Mouse (Mus musculus) midbrain, embryonic 10.5 days (tissue): ENCODE measurements around the gene Prkce. TPM values are rescaled to one million over a fixed set of nuclear protein-coding genes. Genes with fewer than 3 reads are reported as not detected.

Experiments used
- DNase-seq: peaks from one replicate; pipeline ENCODE4 v3.0.0-alpha.2; 2017; ENCODE audit warnings: low spot score
- H3K27ac ChIP-seq: fragments of 300-500 bp; sonication (generic); replicated peaks from 2 replicates; pipeline ENCODE4 v1.5.1; 2016; ENCODE audit warnings: mild to moderate bottlenecking
- H3K27me3 ChIP-seq: fragments of 300-500 bp; sonication (generic); 2 replicates; pipeline ENCODE4 v1.6.1; 2016; ENCODE audit warnings: low read depth, mild to moderate bottlenecking; ENCODE audit not compliant: poor library complexity, severe bottlenecking
- H3K36me3 ChIP-seq: fragments of 300-500 bp; sonication (generic); 2 replicates; pipeline ENCODE4 v1.6.1; 2016; ENCODE audit warnings: mild to moderate bottlenecking, moderate library complexity
- H3K4me1 ChIP-seq: fragments of 300-500 bp; sonication (generic); 2 replicates; pipeline ENCODE4 v1.6.1; 2016
- H3K4me3 ChIP-seq: fragments of 300-500 bp; sonication (generic); 2 replicates; pipeline ENCODE4 v1.5.1; 2016; ENCODE audit warnings: mild to moderate bottlenecking, moderate library complexity
- H3K9me3 ChIP-seq: fragments of 300-500 bp; sonication (generic); replicated peaks from 2 replicates; pipeline ENCODE4 v1.6.1; 2016; ENCODE audit warnings: mild to moderate bottlenecking
- WGBS: fragments of 180-500 bp; shearing (Covaris S2); methylation state at CpG from one replicate; pipeline ENCODE4 v1.1.7; 2016; 5-methylcytosine and 5-hydroxymethylcytosine counted together
- polyA plus RNA-seq: library from polyadenylated mRNA; unstranded; fragments of >200 nt; fragmentation: Nextera tagmentation; extraction: Ambion mirVana; gene quantifications from 2 replicates; pipeline ENCODE4 v1.2.1, GENCODE M21; 2016

Gene Prkce
- polyA plus RNA-seq: 2.9 and 3.1 TPM in 2 replicates

DNA sequence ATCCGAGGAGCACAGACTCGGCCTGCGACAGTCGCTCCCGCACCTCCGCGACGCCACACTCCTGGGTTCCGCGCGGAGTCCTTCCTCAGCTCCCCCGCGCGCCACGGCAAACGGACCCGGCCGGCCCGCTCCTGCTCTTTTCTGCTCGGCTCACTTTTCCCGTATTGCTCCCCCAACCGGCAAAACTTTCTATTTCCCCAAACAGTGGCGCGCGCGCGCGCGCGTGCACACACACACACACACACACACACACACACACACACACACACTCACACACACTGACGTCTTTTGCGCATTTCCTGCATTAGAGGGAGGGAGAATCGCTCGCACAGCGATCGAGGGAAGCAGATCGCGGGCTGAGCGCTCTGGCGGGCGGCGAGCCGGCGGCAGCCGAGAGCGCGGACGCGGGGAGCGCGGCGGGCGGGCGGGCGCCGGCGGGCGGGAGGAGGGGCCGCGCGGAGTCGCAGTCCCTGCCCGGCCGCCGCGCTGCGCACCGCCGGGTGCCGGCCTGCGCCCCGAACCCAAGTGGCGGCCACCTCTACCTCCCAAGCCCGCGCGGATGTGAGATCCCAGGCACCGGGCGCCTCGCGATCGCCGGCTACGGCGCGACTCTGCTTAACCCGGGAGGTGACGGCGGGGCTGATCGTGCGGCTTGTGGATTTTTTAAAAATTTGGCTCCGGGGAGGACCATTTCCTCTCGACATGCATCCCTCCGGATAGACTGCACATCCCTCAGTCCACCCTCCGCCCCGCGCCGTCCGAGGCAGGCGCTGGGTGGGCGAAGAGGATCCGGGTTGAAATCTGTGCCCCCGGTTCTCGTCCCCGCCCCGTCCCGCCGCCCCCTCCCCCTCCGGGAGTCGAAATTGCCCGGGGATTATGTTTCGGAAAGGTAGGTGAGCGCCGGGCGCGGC lies at the start of gene Prkce:
Gene Prkce, plus strand, starts transcription at position 466 of the 911 bp plus-strand sequence.
- DNase-seq: peak; percentile 89
- Histone ChIP-seq H3K4me1 (peaks cover 44% of the 10 kb centered on the region), H3K36me3 (no peaks in the 10 kb centered on the region), H3K27me3 (peaks cover 54% of the 10 kb centered on the region), H3K27ac (peak within 1 kb of the TSS; percentile 92), H3K4me3 (peak within 1 kb of the TSS; percentile 73), H3K9me3 (no peaks in the 10 kb centered on the region)
- under 1% methylated on average over 113 of the region's 115 CpGs for WGBS

DNA sequence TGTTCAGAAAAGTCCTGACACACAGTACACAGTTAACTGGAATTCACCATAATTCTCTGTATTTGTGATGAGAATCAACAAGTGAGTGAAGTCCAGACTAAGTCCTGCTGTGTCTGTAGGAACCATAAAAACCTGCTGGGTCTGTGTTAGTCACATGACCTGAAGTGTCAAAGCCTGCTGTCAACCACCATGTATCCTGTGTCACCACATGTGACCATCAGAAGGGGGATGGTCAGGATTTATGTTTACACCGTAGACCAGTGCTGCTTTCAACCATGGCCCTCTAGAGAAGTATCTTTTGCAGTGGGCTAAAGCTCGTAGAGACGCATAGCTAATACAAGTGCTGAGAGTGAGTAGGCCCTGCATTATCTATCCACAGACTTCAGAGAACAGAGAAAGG lies 44.4 kb upstream of the Prkce start:
- H3K4me1 ChIP-seq: no peaks in the 10 kb centered on the region
- H3K27ac ChIP-seq: no peak overlapping the region
- H3K27me3 ChIP-seq: no peaks in the 10 kb centered on the region
- H3K36me3 ChIP-seq: peaks cover 75% of the 10 kb centered on the region
- H3K9me3 ChIP-seq: no peaks in the 10 kb centered on the region
- WGBS: 98% methylated on average over 3 of the region's 3 CpGs
- DNase-seq: no peak
- H3K4me3 ChIP-seq: no peak overlapping the region

DNA sequence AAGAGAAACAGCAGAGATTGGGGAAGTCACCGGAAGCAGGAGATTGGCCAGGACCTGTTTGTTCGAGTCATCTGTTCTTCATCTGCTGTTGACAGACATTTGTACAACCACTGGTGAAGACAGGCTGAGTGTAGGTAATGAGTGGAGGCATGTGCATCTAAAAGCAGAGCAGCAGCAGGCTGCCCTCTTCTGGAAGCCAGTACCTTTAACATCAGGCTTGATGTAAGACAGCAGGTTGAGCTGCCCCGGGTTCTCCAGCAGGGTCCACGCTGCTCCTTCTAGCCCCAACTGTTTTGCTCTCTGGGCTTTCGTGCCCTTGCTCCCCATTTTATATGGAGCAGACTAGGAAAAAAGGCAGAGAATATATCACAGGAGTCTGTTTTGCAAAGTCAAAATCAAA lies 41.7 kb upstream of the Prkce start:
- Histone ChIP-seq H3K27ac (no peak overlapping the region), H3K27me3 (no peaks in the 10 kb centered on the region), H3K4me1 (no peaks in the 10 kb centered on the region), H3K36me3 (peaks cover 87% of the 10 kb centered on the region), H3K4me3 (no peak overlapping the region), H3K9me3 (no peaks in the 10 kb centered on the region)
- WGBS: 91% methylated on average over 5 of the region's 5 CpGs
- DNase-seq: no peak

DNA sequence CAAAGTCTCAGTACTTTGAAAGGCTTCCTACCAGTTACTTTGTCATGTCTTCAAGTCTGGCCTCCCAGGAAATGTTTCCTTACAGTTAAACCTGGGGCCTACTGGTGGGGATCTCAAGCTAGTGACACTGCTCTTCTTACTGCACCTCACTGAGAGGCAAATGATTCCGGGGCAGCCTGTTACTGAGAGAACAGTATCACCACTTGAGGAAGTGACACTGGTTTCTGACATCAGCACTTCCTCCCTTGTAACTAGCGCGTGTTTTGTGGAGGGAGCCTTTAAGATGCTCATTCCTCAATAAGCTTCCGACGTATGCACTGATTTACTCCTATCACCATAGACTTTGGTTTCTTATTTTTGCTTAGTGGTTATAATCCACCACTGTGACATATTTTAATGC lies 39.4 kb upstream of the Prkce start:
- no peak overlapping the region for H3K27ac ChIP-seq
- H3K4me1 ChIP-seq: no peaks in the 10 kb centered on the region
- DNase-seq: no peak
- 90% methylated on average over 5 of the region's 5 CpGs for WGBS
- H3K36me3 ChIP-seq: peaks cover 89% of the 10 kb centered on the region
- H3K27me3 ChIP-seq: no peaks in the 10 kb centered on the region
- no peak overlapping the region for H3K4me3 ChIP-seq
- no peaks in the 10 kb centered on the region for H3K9me3 ChIP-seq

DNA sequence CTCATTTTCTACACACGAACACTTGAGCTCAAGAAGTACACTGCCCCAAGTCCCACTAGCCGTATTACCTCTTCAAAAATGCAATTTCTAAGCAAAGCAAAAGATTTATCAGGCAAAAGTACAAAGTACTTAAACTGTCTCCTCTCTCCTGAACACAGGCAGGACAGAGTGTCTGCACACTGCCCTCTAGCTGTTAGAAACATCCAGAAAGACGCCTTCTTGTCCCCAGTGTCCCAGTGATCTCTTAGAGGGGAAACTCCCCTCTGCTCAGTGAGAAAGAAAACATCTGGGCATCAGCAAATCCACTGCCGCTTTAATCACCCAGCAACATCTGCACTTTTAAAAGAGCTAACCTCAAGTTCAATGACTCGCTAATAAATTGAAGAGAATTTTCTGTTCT lies 35.1 kb upstream of the Prkce start:
- Histone ChIP-seq H3K36me3 (peaks cover 92% of the 10 kb centered on the region), H3K9me3 (no peaks in the 10 kb centered on the region), H3K27me3 (no peaks in the 10 kb centered on the region), H3K4me1 (no peaks in the 10 kb centered on the region), H3K4me3 (no peak overlapping the region), H3K27ac (no peak overlapping the region)
- DNase-seq: no peak
- WGBS: 88% methylated on average over 5 of the region's 5 CpGs

DNA sequence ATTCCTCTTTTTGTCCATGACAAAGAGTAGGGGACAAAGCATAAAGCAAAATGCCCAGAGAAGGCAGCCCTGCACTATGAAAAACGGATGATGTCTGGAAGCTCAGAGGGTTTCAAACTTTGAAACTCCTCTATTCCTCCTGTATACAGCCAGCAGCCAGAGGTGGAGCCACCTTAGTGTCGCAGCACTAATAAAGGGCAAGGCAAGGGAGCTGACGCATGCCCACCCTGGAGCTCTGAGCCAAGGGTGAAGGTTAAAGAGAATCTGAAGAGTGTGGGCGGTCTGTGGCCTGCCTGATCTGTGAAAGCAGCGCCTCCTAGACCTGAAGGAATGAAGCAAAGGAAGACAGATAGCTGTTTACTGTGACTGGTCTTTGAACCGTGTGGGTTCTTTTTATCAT lies 33.1 kb upstream of the Prkce start:
- peaks cover 93% of the 10 kb centered on the region for H3K36me3 ChIP-seq
- no peak overlapping the region for H3K4me3 ChIP-seq
- no peaks in the 10 kb centered on the region for H3K27me3 ChIP-seq
- no peak for DNase-seq
- no peak overlapping the region for H3K27ac ChIP-seq
- 89% methylated on average over 6 of the region's 6 CpGs for WGBS
- no peaks in the 10 kb centered on the region for H3K9me3 ChIP-seq
- H3K4me1 ChIP-seq: no peaks in the 10 kb centered on the region

DNA sequence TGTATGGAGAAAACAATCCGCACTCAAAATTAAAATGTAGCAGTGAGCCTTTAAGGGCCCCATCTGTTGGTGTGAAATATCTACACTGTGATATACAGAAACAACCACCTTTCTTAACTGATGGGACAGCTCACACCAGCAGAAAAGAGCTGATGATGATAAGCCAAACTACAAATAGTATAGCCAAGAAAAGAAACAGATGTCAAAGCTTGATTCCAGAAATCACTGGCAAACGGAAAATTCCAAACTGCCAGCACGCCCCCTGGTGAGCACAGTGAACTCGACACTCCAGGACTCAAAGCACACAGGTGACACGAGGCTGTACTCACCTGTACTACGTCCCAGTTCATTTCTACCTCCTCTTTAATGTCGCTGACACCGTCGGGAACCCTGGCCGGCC lies 31.8 kb upstream of the Prkce start:
- no peak for DNase-seq
- Histone ChIP-seq H3K27ac (no peak overlapping the region), H3K4me3 (no peak overlapping the region), H3K9me3 (no peaks in the 10 kb centered on the region), H3K36me3 (peaks cover 84% of the 10 kb centered on the region), H3K27me3 (no peaks in the 10 kb centered on the region), H3K4me1 (no peaks in the 10 kb centered on the region)
- WGBS: 85% methylated on average over 10 of the region's 10 CpGs

DNA sequence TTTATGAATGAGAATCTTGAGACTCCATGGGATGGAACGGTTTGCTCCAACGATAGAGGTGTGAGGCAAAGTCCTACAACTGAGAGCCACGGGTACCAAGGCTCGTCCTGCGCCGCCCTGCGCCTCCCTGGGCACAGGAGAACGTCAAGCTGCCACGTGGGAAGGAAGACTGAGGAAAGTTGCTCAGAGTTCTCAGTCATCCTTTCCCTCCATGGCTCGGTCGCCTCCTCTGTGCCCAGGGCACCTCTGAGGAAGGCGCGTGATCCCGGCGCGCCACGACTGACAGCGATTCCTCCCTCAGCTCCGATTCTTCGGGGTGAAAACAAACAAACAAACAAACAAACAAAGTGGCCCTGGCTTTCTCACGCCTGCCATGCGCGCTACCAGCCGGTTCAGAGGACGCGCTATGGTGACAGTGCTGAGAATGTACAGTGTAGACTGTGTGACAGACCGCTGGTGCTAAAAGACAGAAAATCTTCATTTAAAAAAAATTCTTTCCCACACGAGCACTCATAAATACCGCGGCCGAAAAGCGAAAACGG lies 23.0 kb upstream of the Prkce start:
- Histone ChIP-seq H3K36me3 (peaks cover 17% of the 10 kb centered on the region), H3K4me1 (peaks cover 18% of the 10 kb centered on the region), H3K4me3 (peak overlapping the region; percentile 78), H3K27me3 (no peaks in the 10 kb centered on the region), H3K27ac (peak overlapping the region; percentile 85), H3K9me3 (no peaks in the 10 kb centered on the region)
- under 1% methylated on average over 33 of the region's 33 CpGs for WGBS
- DNase-seq: no peak

DNA sequence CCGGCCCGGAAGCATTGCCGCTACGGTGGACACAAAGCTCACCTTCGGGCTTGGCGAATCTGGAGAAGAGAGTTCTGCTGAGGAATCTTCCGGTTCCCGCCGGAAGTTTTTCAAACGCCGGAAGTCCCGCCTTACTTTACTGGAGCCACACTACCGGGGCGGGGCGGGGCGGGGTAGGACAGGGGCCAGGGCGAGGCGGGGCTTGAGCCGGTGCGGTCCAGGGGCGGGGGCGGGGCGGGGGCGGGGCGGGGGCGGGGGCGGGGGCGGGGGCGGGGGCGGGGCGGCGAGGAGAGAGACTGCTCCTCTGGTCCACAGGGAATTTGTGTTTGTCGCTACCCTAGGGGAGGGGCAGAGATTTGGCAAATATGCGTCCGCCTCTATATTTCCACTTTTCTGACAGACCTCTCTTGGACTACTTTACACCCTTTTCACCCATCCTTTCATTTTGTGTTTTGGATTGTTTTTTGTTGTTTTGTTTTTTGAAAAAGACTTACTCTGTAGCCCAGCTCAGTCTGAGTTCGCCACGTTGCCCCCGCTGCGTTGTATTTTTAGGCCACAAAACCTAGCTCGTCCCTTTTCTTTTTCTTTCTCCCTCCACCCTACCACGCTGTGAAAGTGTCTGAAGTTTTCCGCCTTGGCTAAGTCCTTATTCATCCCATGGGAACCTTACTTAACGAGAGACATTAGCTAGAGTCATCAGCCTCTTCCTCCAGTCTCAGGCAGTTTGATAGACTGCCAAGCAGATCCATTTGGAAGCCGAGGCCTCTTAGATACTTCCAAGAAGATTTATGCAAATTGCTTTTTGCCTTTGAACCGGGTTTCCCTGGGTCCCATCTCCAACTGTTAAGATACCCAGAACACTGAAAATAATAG lies 22.3 kb upstream of the Prkce start, which contains the start of gene Srbd1:
Gene Srbd1, minus strand, starts transcription at position 97 of the 873 bp plus-strand sequence.
- H3K9me3 ChIP-seq: no peaks in the 10 kb centered on the region
- H3K36me3 ChIP-seq: peaks cover 17% of the 10 kb centered on the region
- peak; percentile 96 for DNase-seq
- H3K27me3 ChIP-seq: no peaks in the 10 kb centered on the region
- peak within 1 kb of the TSS; percentile 78 for H3K4me3 ChIP-seq
- peak within 1 kb of the TSS; percentile 85 for H3K27ac ChIP-seq
- 2% methylated on average over 44 of the region's 45 CpGs for WGBS
- H3K4me1 ChIP-seq: peaks cover 18% of the 10 kb centered on the region

DNA sequence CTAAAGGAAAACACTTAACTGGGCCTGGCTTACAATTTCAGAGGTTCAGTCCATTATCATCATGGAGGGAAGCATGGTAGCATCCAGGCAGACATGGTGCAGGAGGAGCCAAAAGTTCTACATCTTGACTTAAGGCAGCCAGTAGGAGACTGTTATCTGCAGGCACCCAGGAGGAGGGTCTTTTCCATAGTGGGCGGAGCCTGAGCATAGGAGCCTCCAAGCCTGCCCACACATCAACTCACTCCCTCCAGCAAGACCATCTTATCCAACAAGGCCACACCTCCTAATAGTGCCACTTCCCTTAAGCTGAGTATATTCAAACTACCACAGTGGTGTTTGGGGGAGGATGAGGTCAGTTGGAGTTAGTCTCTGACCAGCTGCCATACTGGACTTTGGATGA lies 17.9 kb upstream of the Prkce start:
- no peak overlapping the region for H3K4me3 ChIP-seq
- no peaks in the 10 kb centered on the region for H3K9me3 ChIP-seq
- H3K27ac ChIP-seq: no peak overlapping the region
- peaks cover 8% of the 10 kb centered on the region for H3K4me1 ChIP-seq
- H3K27me3 ChIP-seq: no peaks in the 10 kb centered on the region
- no peaks in the 10 kb centered on the region for H3K36me3 ChIP-seq
- WGBS: 83% methylated on average over 1 of the region's 1 CpGs
- DNase-seq: no peak

DNA sequence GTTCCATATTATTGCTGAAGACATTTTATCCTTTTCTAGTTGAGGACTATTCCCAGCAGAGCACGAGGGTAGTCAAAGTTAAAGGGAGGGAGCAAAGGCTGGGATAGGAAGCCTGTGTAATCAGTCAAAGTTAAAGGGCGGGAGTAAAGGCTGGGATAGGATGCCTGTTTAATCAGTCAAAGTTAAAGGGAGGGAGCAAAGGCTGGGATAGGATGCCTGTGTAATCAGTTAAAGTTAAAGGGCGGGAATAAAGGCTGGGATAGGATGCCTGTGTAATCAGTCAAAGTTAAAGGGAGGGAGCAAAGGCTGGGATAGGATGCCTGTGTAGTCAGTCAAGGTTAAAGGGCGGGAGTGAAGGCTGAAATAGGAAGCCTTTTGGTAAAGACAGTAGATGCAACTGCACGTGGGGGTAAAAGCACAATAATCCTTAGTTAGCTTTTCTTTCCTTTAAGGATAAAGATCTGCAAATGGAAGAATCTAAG lies 16.7 kb upstream of the Prkce start:
- Histone ChIP-seq H3K9me3 (no peaks in the 10 kb centered on the region), H3K27me3 (no peaks in the 10 kb centered on the region), H3K36me3 (no peaks in the 10 kb centered on the region), H3K27ac (no peak overlapping the region), H3K4me3 (no peak overlapping the region), H3K4me1 (peaks cover 2% of the 10 kb centered on the region)
- WGBS: 14% methylated on average over 5 of the region's 5 CpGs
- DNase-seq: peak; percentile 50

DNA sequence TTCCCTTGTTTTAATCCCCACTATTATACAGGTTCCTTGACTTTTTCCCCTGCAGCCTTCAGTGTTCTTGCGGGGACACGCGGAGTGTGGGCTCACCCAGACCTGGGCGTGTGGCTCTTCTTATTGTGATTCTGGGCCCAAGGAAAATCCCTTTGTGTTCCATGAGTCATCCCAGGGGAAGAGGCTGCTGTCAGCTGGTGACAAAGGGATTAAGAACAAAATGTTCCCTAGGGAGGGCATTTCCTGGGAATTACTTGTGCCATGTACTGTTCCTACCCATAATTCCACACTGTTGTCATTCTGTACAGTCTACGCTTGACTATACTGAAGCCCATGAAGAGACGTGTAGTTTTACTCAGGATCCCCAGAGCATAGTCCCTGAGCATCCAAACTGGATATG lies 10.6 kb upstream of the Prkce start:
- peaks cover 5% of the 10 kb centered on the region for H3K4me1 ChIP-seq
- 72% methylated on average over 6 of the region's 6 CpGs for WGBS
- peaks cover 7% of the 10 kb centered on the region; the same call in 1 of the 2 replicates for H3K27me3 ChIP-seq
- no peaks in the 10 kb centered on the region for H3K9me3 ChIP-seq
- no peaks in the 10 kb centered on the region for H3K36me3 ChIP-seq
- H3K4me3 ChIP-seq: no peak overlapping the region
- no peak for DNase-seq
- no peak overlapping the region for H3K27ac ChIP-seq
